In genomic region chr1:42699471-42699871, GRCm38 (mm10) we compare ENCODE assay signal across 9 mouse cellular contexts. TPM values are rescaled to one million over a fixed set of nuclear protein-coding genes. Genes with fewer than 3 reads are reported as not detected.
DNase-seq lines count a peak whose midpoint lies in the region; ATAC-seq lines count a peak whose summit lies in the region.
"Had no signal": no experiment of that assay in that cellular context is flagged by ENCODE, and none has a peak within 500 bp of the region (broad histone marks: within the 10 kb centered on the region; RNA-seq: fewer than 3 reads in every experiment).

No protein-coding gene starts in this region.

- no peaks in the 10 kb centered on the region for H3K36me3 ChIP-seq in embryonic facial prominence, embryonic 15.5 days
- peaks cover 24% of the 10 kb centered on the region for H3K36me3 ChIP-seq in hindbrain, embryonic 14.5 days (replicated peaks; ENCODE audit: control insufficient read depth, insufficient read depth)
- no peaks in the 10 kb centered on the region for H3K36me3 ChIP-seq in midbrain, embryonic 16.5 days (ENCODE audit: control insufficient read depth, insufficient read depth, low read length)

- DNase-seq in kidney, adult 9 months = peak; percentile 59
- no peak for DNase-seq in kidney, postnatal 14 days
- DNase-seq in hindbrain, embryonic 14.5 days (ENCODE audit: low spot score) = no peak
- no peak for DNase-seq in Muller cell, postnatal 12 days (ENCODE audit: inconsistent ontology term)
- no peak for DNase-seq in cerebellum, adult 11-12 months
- DNase-seq: cerebellum, adult 9-10 months had no signal

- H3K9me3 ChIP-seq in embryonic facial prominence, embryonic 15.5 days (replicated peaks) = no peaks in the 10 kb centered on the region
- H3K9me3 ChIP-seq in hindbrain, embryonic 14.5 days (ENCODE audit: control insufficient read depth, low read length) = no peaks in the 10 kb centered on the region
- H3K9me3 ChIP-seq in midbrain, embryonic 16.5 days (replicated peaks; ENCODE audit: control insufficient read depth, low read length, poor library complexity, severe bottlenecking) = no peaks in the 10 kb centered on the region

- no peak overlapping the region for H3K9ac ChIP-seq in embryonic facial prominence, embryonic 15.5 days
- H3K9ac ChIP-seq in hindbrain, embryonic 14.5 days = peak overlapping the region; percentile 85
- H3K9ac ChIP-seq in midbrain, embryonic 16.5 days (ENCODE audit: low read depth, low read length) = peak overlapping the region; percentile 94

- H3K27me3 ChIP-seq in embryonic facial prominence, embryonic 15.5 days = peaks cover 78% of the 10 kb centered on the region
- H3K27me3 ChIP-seq in hindbrain, embryonic 14.5 days (ENCODE audit: control insufficient read depth, insufficient read depth, low read length) = no peaks in the 10 kb centered on the region
- no peaks in the 10 kb centered on the region for H3K27me3 ChIP-seq in midbrain, embryonic 16.5 days (ENCODE audit: control insufficient read depth, insufficient read depth, low read depth, low read length)

- WGBS in embryonic facial prominence, embryonic 15.5 days = 6% methylated on average over 19 of the region's 19 CpGs
- WGBS in hindbrain, embryonic 14.5 days = under 1% methylated on average over 19 of the region's 19 CpGs
- WGBS in midbrain, embryonic 16.5 days = under 1% methylated on average over 19 of the region's 19 CpGs

- H3K4me2 ChIP-seq in embryonic facial prominence, embryonic 15.5 days (replicated peaks) = peak overlapping the region; percentile 68
- H3K4me2 ChIP-seq in hindbrain, embryonic 14.5 days (replicated peaks) = peak overlapping the region; percentile 99
- peak overlapping the region; percentile 75 for H3K4me2 ChIP-seq in midbrain, embryonic 16.5 days (ENCODE audit: low read length)

- ATAC-seq in embryonic facial prominence, embryonic 15.5 days (ENCODE audit: insufficient number of reproducible peaks, low FRiP score, low TSS enrichment, low read depth) = no peak
- ATAC-seq in hindbrain, embryonic 14.5 days (ENCODE audit: low FRiP score) = no peak
- no peak for ATAC-seq in midbrain, embryonic 16.5 days

- H3K4me3 ChIP-seq in embryonic facial prominence, embryonic 15.5 days (replicated peaks) = peak overlapping the region; percentile 52
- H3K4me3 ChIP-seq in hindbrain, embryonic 14.5 days (replicated peaks; ENCODE audit: low read length) = peak overlapping the region; percentile 89
- H3K4me3 ChIP-seq in midbrain, embryonic 16.5 days (ENCODE audit: low read depth, low read length) = peak overlapping the region; percentile 89

- no peak overlapping the region for H3K27ac ChIP-seq in embryonic facial prominence, embryonic 15.5 days (replicated peaks)
- peak overlapping the region; percentile 98 for H3K27ac ChIP-seq in hindbrain, embryonic 14.5 days
- peak overlapping the region; percentile 99 for H3K27ac ChIP-seq in midbrain, embryonic 16.5 days (ENCODE audit: low read length)

- peaks cover 34% of the 10 kb centered on the region for H3K4me1 ChIP-seq in embryonic facial prominence, embryonic 15.5 days
- peaks cover 22% of the 10 kb centered on the region for H3K4me1 ChIP-seq in hindbrain, embryonic 14.5 days (replicated peaks; ENCODE audit: control insufficient read depth, insufficient read depth, low read length)
- H3K4me1 ChIP-seq in midbrain, embryonic 16.5 days (ENCODE audit: control insufficient read depth, insufficient read depth, low read length) = peaks cover 24% of the 10 kb centered on the region

RNA-seq across cellular contexts. Expression of gene Pou3f3, which starts 3.9 kb away (rescaled TPM):
- polyA plus RNA-seq in embryonic facial prominence, embryonic 15.5 days (2015; fragmentation: Nextera tagmentation; extraction: Ambion mirVana) = 3.9 and 4.4 TPM in 2 replicates
- polyA plus RNA-seq in hindbrain, embryonic 14.5 days (2014; fragmentation: Nextera tagmentation; extraction: Ambion mirVana) = 10.6 and 11.5 TPM in 2 replicates
- 14.3 and 14.9 TPM in 2 replicates for polyA plus RNA-seq in midbrain, embryonic 16.5 days (2015; fragmentation: Nextera tagmentation; extraction: Ambion mirVana)
- polyA plus RNA-seq: liver, embryonic 16.5 days had no signal
